Mouse (Mus musculus): Measurements from ENCODE around the gene Letmd1.
"Not testable (repeated sequence)": the region's sequence is repeated elsewhere in the genome, so short reads cannot be mapped to it uniquely, and the experiment has no call there.

Gene Letmd1

DNA sequence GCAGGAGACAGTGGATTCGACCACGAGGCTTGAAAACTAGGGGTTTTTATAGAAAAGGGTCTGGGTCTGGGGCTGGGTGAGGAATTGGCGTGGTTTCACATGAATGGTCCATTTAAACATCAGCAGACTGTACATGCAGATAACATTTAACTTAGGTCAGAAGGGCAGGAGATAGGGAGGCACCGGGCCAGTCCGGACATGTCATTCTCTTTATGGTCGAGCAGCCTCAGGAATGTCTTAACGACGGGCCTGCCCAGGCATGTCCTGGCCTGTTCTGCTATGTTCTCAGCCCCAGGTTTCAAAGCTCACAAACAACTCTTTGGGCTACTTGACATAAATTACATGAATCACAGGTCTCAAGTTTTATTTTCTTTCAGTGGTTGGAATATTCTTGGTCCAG, 30.7 kb downstream of the Letmd1 start:
- DNase-seq (ENCODE audit: low read depth, low spot score), result not testable (repeated sequence)

GRCm38 (mm10) chr15:100508454-100509167, 39.8 kb downstream of the Letmd1 start:
- DNase-seq (ENCODE audit: low read depth, low spot score), result no peak

DNA sequence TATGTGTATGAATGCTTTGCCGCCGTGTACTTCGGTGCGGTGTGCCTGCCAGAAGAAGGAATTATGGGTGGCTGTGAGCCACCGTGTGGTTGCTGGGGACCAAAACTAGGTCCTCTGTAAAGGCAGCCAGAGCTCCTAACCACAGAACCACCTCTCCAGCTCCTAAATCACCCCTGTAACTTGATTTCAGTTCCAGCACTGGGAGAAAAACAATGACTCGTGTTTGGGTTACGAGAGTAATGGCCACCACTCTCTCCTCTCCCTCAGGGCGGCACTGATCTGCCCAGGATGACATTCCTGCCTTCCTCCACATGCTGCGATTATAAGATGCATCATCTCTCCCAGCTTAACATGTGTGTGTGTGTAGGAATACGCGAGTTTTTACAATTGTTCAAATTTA, 41.2 kb downstream of the Letmd1 start:
- DNase-seq (ENCODE audit: low read depth, low spot score), result no peak

DNA sequence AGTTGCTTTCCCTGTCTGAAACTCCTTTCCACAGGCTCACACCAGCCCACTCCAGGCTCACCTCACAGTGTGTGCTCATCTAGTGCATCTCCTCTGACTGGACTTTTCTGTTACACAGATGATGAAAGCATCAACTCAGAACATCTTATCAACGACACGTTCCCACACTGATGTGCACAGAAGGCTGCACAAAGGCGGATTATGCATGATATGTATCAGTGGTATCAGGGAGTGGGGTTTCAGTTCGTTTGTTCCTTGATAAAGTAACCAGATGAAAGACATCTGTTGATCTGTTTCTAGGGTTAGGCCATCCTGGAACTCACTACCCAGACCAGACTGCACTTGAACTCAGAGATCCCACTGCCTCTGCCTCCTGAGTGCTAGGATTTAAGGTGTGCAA, 44.6 kb downstream of the Letmd1 start:
- DNase-seq (ENCODE audit: low read depth, low spot score), result no peak

- no peak for DNase-seq (ENCODE audit: low read depth, low spot score)
These were observed 46.3 kb downstream of the Letmd1 start for GRCm38 (mm10) chr15:100515121-100515520.

DNA sequence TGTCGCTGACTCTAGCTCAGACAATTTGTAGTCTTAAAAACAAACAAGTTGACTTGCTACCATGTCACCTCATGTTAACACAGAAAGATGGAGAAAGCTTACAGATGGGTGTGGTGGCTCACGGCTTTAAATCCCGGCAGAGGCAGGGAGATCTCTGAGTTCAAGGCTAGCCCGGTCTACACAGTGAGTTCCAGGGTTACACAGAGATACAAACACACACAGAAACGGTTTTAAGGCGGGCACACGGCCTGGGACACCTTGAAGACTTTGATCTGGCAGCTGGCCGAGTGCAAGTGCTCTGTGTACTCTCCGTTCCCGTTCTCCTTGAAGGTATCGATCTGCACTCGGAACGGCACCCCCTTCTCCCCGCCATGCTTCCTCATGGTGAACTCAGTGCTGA, 51.5 kb downstream of the Letmd1 start:
- DNase-seq (ENCODE audit: low read depth, low spot score), result no peak

DNA sequence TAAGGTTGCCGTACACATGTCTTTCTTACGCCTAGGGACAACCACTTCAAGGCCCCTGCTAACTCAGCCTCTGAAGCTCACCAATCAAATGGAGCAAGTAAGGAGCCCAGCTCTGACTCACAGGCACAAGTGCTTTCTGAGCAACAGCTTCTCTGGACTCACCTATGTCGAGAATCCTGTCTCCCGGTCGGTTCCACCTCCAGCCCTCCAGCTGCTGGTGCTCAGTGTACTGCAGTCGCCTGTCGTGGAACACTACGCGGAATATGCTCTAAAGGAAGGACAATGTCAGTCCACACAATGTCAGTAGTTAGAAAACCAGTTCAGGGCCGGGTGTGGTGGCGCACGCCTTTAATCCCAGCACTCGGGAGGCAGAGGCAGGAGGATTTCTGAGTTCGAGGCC, 56.6 kb downstream of the Letmd1 start:
- peak; percentile 30 for DNase-seq (ENCODE audit: low read depth, low spot score)

GRCm38 (mm10) chr15:100527900-100528299, 59.1 kb downstream of the Letmd1 start:
- DNase-seq (ENCODE audit: low read depth, low spot score), result no peak
